Mouse (Mus musculus): Measurements from ENCODE around the gene Ccdc77.
A peak's percentile ranks its signal among the peaks of the same experiment; 100 is the strongest.
"Not testable (repeated sequence)": the region's sequence is repeated elsewhere in the genome, so short reads cannot be mapped to it uniquely, and the experiment has no call there.

Gene Ccdc77

GRCm38 (mm10) chr6:120309338-120309737 lies 54.8 kb downstream of the Ccdc77 start:
- DNase-seq: no peak

GRCm38 (mm10) chr6:120306859-120307594 lies 57.1 kb downstream of the Ccdc77 start:
- no peak for DNase-seq

GRCm38 (mm10) chr6:120302755-120303316 lies 61.3 kb downstream of the Ccdc77 start:
- no peak for DNase-seq

GRCm38 (mm10) chr6:120301137-120301536 lies 63.0 kb downstream of the Ccdc77 start:
- peak; percentile 54 for DNase-seq

GRCm38 (mm10) chr6:120296589-120296988 lies 67.6 kb downstream of the Ccdc77 start:
- not testable (repeated sequence) for DNase-seq

GRCm38 (mm10) chr6:120294785-120295133 lies 69.4 kb downstream of the Ccdc77 start:
- DNase-seq: peak; percentile 19

- peak; percentile 66 for DNase-seq
These were observed 70.0 kb downstream of the Ccdc77 start, which contains the start of the genes D330020A13Rik and B4galnt3 for GRCm38 (mm10) chr6:120294056-120294784. Gene D330020A13Rik (plus strand): TSS chr6:120294364. Gene B4galnt3 (minus strand): TSS chr6:120294559.

- no peak for DNase-seq
These were observed 72.7 kb downstream of the Ccdc77 start for GRCm38 (mm10) chr6:120291396-120292009.

GRCm38 (mm10) chr6:120289430-120289829 lies 74.7 kb downstream of the Ccdc77 start:
- no peak for DNase-seq

GRCm38 (mm10) chr6:120288541-120288940 lies 75.6 kb downstream of the Ccdc77 start:
- no peak for DNase-seq

- no peak for DNase-seq
These were observed 76.9 kb downstream of the Ccdc77 start for GRCm38 (mm10) chr6:120287279-120287678.

- DNase-seq: no peak
These were observed 87.2 kb downstream of the Ccdc77 start for GRCm38 (mm10) chr6:120276874-120277449.

GRCm38 (mm10) chr6:120275301-120275700 lies 88.9 kb downstream of the Ccdc77 start:
- no peak for DNase-seq

GRCm38 (mm10) chr6:120274887-120275286 lies 89.3 kb downstream of the Ccdc77 start:
- DNase-seq: peak; percentile 14

Data from right cerebral cortex, postnatal 14 days (tissue).